Mouse (Mus musculus): ENCODE data around the gene AU022252.

DNA sequence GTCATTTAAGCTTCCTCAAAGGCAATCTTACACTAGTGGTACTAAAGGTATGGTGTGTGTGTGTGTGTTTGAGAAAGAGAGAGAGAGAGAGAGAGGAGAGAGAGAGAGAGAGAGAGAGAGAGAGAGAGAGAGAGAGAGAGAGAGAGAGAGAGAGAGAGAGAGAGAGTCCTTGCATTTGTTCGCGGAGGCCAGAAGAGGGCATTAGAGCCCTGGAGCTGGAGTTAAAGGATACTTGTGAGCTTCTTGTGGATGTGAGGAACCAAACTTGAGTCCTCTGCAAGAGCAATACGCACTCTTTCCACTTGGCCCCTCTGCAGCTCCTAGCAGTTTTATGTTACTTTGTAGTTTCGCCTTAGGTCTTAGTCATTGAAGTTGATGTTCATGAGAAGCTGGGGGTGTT is 69.5 kb downstream of the AU022252 start:
- no peak for TF ChIP-seq CTCF (IDR thresholded peaks at IDR 0.05; ENCODE audit: borderline replicate concordance, extremely low read depth, insufficient read depth, insufficient read length)
- TF ChIP-seq POLR2A (IDR thresholded peaks at IDR 0.05; ENCODE audit: borderline replicate concordance, extremely low read depth, insufficient read depth, insufficient read length, poor library complexity, severe bottlenecking): no peak

Measured in brain, embryonic 14.5 days (tissue).